Mouse (Mus musculus): ENCODE measurements around the gene Olfr693.
"Not testable (repeated sequence)": the region's sequence is repeated elsewhere in the genome, so short reads cannot be mapped to it uniquely, and the experiment has no call there.

The Olfr693 gene

DNA sequence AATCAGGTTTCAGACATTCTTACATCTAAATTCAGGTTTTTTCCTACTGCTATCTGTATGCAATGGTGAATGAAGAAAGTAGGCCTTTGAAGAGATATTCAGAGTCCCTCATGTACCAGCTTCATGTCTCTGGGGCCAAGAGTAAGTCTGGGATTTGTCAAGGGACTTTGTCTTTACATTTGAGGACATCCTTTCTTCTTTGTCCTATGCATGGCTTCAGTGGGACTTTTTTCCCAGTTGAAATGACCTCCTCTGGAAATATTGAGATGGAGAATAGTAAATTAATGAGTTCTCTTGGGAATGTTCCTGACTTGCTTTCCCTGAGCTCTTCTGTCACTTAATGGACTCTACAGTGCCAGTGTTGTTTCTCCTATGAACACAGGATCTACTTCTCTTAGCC, at the start of gene Olfr693:
Gene Olfr693, minus strand, starts transcription at position 101 of the 400 bp plus-strand sequence.
- no peak for DNase-seq

DNA sequence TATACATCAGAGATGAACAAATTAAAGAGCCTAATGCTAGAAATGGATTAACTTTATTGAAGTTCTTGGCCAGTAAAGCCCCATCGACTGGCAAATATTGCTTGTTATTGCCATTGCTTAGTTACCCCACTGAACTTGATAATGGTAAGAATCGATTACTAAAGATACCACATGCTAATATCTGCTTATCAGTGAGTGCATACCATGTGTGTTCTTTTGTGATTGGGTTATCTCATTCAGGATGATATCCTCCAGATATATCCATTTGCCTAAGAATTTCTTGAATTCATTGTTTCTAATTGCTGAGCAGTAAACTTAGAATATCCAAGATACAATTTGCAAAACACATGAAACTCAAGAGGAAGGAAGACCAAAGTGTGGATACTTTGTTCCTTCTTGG, 45.3 kb upstream of the Olfr693 start:
- DNase-seq = not testable (repeated sequence)

GRCm38 (mm10) chr7:106716296-106716695, 35.9 kb upstream of the Olfr693 start, which contains the start of gene Olfr695:
Olfr695 (minus strand) TSS chr7:106716396.
- DNase-seq = no peak

DNA sequence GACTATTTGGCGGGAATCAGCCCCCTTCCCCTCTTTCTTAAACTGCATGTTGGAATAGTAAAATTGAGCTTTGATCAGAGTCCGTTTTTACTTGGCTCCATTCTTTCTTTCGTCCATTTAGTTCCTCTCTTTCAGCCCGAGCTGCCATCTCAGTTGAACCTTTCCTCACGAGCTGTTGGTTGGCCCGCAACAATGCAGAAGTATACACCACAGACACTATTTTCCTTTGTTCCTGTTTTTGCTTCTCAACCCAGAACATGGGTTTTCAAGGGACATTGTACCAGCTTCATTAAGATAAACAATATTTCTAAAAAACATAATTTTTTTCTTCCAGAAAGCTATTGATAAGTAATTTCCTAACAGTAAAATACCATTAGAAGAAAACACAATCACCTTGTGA, 31.1 kb upstream of the Olfr693 start:
- DNase-seq = no peak

DNA sequence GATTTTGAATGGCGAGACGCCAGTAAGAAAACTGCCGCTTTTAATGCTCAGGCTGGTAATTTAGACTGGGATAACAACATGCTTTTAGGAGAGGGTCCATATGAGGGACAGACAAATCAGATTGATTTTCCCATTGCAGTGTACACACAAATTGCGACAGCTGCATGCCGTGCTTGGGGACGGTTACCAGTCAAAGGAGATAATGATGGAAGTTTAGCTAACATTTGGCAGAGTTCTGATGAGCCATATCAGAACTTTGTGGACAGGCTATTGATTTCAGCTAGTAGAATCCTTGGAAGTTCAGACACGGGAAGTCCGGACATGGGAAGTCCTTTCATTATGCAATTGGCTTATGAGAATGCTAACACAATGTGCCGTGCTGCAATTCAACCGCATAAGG, 27.3 kb upstream of the Olfr693 start:
- DNase-seq = not testable (repeated sequence)

GRCm38 (mm10) chr7:106696891-106697290, 16.5 kb upstream of the Olfr693 start:
- DNase-seq = no peak

DNA sequence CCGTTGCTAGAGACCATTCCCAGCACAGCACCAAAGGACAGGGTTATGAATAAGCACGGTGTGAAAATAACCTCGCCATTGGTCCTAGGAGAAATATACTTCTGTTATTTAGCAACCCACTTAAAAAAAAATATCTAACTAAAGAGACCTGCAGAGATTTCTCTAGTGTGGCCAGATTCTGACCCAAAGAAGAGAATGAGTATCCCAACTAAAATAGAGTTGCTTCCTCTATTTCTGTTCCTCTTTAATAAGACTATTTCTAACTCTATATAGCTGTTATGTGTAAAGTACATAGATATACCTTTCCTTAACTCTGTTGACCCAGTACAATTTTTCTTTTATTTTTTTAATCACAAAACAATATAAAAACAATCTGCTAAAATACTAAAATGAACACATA, 12.6 kb upstream of the Olfr693 start:
- no peak for DNase-seq

DNA sequence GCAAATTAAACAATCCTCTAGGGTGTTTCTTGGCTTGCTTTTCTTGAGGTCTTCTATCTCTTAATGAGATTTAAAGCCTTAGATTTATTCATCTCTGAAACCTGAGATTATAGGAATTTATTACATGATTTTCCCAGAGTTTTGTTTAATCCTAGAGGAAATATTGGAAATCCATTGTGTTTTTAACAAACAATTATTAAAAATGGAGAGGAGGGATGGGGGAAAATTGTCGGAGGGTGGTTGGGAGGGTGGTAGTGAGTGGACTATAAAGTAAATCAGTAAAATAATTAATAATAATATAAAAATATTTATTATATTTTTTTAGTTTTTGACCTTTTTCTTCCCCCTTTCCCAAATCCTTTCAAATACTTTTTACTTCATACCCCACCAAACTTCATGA, 11.3 kb upstream of the Olfr693 start, which contains the start of gene Olfr694:
Gene Olfr694, minus strand, starts transcription at position 101 of the 400 bp plus-strand sequence.
- DNase-seq = no peak

GRCm38 (mm10) chr7:106685382-106685781, 5.0 kb upstream of the Olfr693 start:
- no peak for DNase-seq

- no peak for DNase-seq
Measured at GRCm38 (mm10) chr7:106652344-106652652, 28.1 kb downstream of the Olfr693 start.

GRCm38 (mm10) chr7:106651555-106652343, 28.6 kb downstream of the Olfr693 start:
- no peak for DNase-seq

DNA sequence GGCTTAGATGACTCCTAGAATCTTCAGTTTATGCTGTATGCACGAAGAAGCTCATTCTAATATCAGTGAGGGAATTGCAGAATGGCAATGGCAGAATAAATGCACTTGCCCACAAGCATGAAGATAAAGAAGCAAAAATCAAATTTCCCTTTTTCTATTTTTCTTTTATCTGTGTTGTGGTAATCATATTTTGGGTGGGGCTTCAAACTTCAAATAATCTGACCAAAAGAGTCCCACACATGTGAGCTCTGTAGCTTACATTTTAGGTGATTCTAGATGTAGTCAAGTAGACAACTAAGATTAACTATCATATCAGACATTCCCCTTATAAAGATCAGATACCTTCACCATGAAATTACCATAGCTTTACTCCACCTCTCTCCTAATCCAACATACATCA, 30.6 kb downstream of the Olfr693 start:
- DNase-seq = no peak

DNA sequence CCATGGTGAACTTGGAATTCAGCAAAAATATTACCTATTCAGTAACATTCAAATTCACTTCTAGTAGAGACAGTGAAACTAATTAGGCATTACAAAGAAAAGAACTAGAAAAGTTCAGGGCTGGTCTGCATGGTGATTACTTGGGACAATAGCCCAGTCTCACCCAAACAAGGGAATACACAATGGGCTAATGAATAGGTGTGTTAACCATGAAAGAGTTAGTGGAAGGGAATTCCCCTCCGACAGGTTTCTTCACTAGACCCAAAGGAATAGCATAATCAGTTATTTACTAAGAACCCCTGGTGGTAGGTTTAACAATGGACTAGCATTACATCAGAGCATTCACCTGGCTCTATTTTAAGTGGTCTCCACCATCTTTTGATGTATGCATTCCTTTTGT, 35.1 kb downstream of the Olfr693 start:
- no peak for DNase-seq

DNA sequence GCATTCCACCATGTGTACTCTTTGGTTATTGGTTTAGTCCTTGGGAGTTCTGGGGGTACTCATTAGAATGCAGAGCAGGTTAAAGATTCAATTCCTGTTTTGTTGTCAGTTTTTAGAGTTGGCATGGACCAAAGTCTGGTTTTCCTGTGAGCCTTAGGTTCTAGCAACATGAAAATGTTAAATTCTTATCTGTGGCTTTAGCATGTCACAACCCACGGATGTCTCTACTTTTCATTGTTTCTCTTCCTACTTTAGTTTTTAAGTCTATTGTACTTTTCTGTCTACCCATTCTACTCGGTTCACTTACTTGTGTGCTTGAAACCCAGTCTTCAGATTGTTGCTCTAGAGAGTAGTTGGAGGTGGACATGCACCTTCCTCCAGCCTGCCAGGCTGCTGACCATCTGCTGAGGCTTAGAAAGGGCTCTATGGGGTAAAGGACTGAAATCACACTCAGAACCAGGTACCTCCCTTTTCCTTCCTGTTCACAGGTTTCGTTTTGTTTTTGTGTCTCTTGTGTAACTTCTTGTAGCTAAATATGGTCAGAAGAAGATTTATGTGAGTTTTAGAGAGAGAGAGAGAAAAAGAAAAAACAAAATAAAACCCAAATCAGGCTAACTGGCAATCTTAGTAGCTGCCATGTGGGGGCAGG, 36.0 kb downstream of the Olfr693 start:
- DNase-seq = no peak

GRCm38 (mm10) chr7:106640839-106641238, 39.5 kb downstream of the Olfr693 start:
- no peak for DNase-seq

DNA sequence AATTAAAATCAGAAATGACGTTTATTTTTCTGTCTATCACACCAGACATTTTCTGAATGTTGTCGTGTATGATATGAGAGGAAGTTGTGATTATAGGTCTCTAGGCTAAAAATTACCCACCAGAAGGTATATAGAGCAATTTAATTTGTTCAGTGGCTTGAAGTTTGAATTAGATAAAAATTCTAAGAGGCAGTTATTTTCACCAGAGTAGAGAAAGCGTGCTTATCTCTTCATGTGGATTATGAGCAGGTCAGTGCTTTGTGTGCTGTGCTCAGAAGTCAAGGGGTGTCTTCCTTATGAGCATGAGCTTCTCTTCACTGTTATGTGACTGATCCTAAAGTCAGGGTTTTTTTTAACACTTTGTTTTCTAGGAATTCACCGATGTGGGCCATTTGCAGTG, 44.8 kb downstream of the Olfr693 start:
- no peak for DNase-seq
